24 mouse cellular contexts compared by ENCODE assay signal in the genomic region with DNA sequence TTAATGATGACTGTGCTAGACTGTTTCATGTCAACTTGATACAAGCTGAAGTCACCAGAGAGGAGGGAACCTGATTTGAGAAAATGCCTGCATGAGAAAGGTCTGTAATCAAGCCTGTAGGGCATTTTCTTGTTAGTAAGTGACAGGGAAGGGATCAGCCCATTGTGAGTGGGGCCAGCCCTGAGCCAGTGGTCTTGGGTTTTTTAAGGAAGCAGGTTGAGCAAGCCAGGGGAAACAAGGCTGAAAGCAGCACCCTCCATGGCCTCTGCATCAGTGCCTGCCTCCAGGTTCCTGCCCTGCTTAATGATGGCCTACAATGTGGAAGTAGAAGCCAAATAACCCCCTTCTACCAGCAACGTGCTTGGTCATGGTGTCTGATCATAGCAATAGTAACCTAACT.
DNase-seq lines count a peak whose midpoint lies in the region; ATAC-seq and TF ChIP-seq lines count a peak whose summit lies in the region.
"Had no signal": no experiment of that assay in that cellular context is flagged by ENCODE, and none has a peak within 500 bp of the region (broad histone marks: within the 10 kb centered on the region; RNA-seq: fewer than 3 reads in every experiment).

No protein-coding gene starts in this region.

- TF ChIP-seq POLR2A in brain, embryonic 14.5 days (IDR thresholded peaks at IDR 0.05; ENCODE audit: borderline replicate concordance, extremely low read depth, insufficient read depth, insufficient read length, poor library complexity, severe bottlenecking) = no peak

- no peak overlapping the region for H3K4me2 ChIP-seq in forebrain, embryonic 16.5 days (ENCODE audit: low read length)
- no peak overlapping the region for H3K4me2 ChIP-seq in forebrain, embryonic 12.5 days
- H3K4me2 ChIP-seq: embryonic facial prominence, embryonic 12.5 days had no signal

- 0 out of 2 replicates have a peak, but pooled peaks have one; percentile 36 for ATAC-seq in forebrain, embryonic 16.5 days
- ATAC-seq in forebrain, embryonic 12.5 days (ENCODE audit: low FRiP score) = no peak
- ATAC-seq: activated CD4-positive, CD25-positive, alpha-beta regulatory T cell, adult 4 months; CD4-positive, CD25-positive, alpha-beta regulatory T cell, adult 4 months; Patski had no signal

- H3K4me3 ChIP-seq in forebrain, embryonic 16.5 days (replicated peaks; ENCODE audit: low read length) = no peak overlapping the region
- H3K4me3 ChIP-seq in forebrain, embryonic 12.5 days (replicated peaks) = no peak overlapping the region
- H3K4me3 ChIP-seq: embryonic facial prominence, embryonic 12.5 days had no signal

- TF ChIP-seq CTCF in brain, embryonic 14.5 days (IDR thresholded peaks at IDR 0.05; ENCODE audit: borderline replicate concordance, extremely low read depth, insufficient read depth, insufficient read length) = no peak

- no peaks in the 10 kb centered on the region for H3K9me3 ChIP-seq in forebrain, embryonic 16.5 days (ENCODE audit: control insufficient read depth, low read length)
- no peaks in the 10 kb centered on the region for H3K9me3 ChIP-seq in forebrain, embryonic 12.5 days
- H3K9me3 ChIP-seq: embryonic facial prominence, embryonic 12.5 days; G1E had no signal

- intact Hi-C loops in heart, postnatal 25 days (cut with DNase I) = no loop called here

- H3K27ac ChIP-seq in forebrain, embryonic 16.5 days (ENCODE audit: low read length) = peak overlapping the region; percentile 31
- H3K27ac ChIP-seq in forebrain, embryonic 12.5 days = no peak overlapping the region
- H3K27ac ChIP-seq: embryonic facial prominence, embryonic 12.5 days had no signal

- H3K27me3 ChIP-seq in forebrain, embryonic 16.5 days (replicated peaks; ENCODE audit: control insufficient read depth, insufficient read depth, low read length) = no peaks in the 10 kb centered on the region
- H3K27me3 ChIP-seq in forebrain, embryonic 12.5 days = no peaks in the 10 kb centered on the region
- H3K27me3 ChIP-seq: CH12.LX; embryonic facial prominence, embryonic 12.5 days; Patski had no signal

- 70% methylated on average over 1 of the region's 1 CpGs for WGBS in forebrain, embryonic 16.5 days
- 65% methylated on average over 1 of the region's 1 CpGs for WGBS in forebrain, embryonic 12.5 days

- peaks cover 17% of the 10 kb centered on the region for H3K4me1 ChIP-seq in forebrain, embryonic 16.5 days (replicated peaks; ENCODE audit: control insufficient read depth, insufficient read depth, low read length)
- no peaks in the 10 kb centered on the region for H3K4me1 ChIP-seq in forebrain, embryonic 12.5 days
- H3K4me1 ChIP-seq: embryonic facial prominence, embryonic 12.5 days had no signal

- no peaks in the 10 kb centered on the region for H3K36me3 ChIP-seq in forebrain, embryonic 16.5 days (ENCODE audit: control insufficient read depth, insufficient read depth)
- no peaks in the 10 kb centered on the region for H3K36me3 ChIP-seq in forebrain, embryonic 12.5 days (replicated peaks)
- H3K36me3 ChIP-seq: embryonic facial prominence, embryonic 12.5 days; G1E had no signal

- no peak overlapping the region for H3K9ac ChIP-seq in forebrain, embryonic 16.5 days (replicated peaks; ENCODE audit: low read depth, low read length)
- no peak overlapping the region for H3K9ac ChIP-seq in forebrain, embryonic 12.5 days
- H3K9ac ChIP-seq: embryonic facial prominence, embryonic 12.5 days had no signal

- peak; percentile 55 for DNase-seq in heart, adult 11 months
- no peak for DNase-seq in heart, postnatal 25 days (ENCODE audit: low spot score)
- peak; percentile 15 to 20 for DNase-seq in B cell, adult 2 months
- DNase-seq in brain, embryonic 14.5 days (ENCODE audit: low read depth) = peak; percentile 11
- DNase-seq in frontal cortex, adult 2 months (ENCODE audit: extremely low spot score in 1 of 2, low spot score in 1 of 2) = no peak
- DNase-seq in spleen, postnatal 14 days (ENCODE audit: low spot score in 2 of 2) = no peak
- DNase-seq: adrenal gland, adult 8-10 months; adrenal gland, postnatal 14 days; adrenal gland, postnatal 36 days; cerebellum, adult 11 months; cerebellum, adult 18-20 months; cerebellum, adult 8-10 months; cerebellum, adult 9-11 months; cerebellum, postnatal 14 days; cerebellum, postnatal 36 days; embryo, embryonic 11 days had no signal

Comparison
In these comparisons a context has a peak if more than half of its experiments do, and no peak if none do; other contexts are left out.
1. DNase-seq: peak in heart, adult 11 months (single experiment), B cell, adult 2 months (2 of 2) and brain, embryonic 14.5 days (single experiment); none in heart, postnatal 25 days (single experiment), frontal cortex, adult 2 months (0 of 2) and spleen, postnatal 14 days (0 of 2).